ENCODE assay signal across 11 mouse cellular contexts in the genomic region with DNA sequence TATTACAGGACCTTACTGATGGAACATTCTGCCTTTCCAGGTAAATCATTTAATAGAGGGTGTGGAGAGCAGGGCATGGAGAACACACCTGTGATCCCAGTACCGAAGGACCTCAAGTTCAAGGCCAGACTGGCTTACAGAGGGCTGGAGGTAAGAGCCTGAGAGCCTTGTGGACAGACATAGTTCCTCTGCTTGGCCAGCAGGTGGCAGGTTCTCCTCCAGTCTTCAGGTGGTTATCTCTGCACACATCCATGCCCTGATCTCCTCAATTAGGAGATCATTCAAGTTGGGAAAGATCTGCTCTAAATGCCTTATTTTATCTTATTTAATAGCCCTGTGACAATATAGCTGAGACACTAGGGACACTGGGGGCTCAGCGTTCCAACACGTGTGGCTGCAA. TPM values are rescaled to one million over a fixed set of nuclear protein-coding genes. Genes with fewer than 3 reads are reported as not detected.
DNase-seq lines count a peak whose midpoint lies in the region; ATAC-seq and TF ChIP-seq lines count a peak whose summit lies in the region.
"Had no signal": no experiment of that assay in that cellular context is flagged by ENCODE, and none has a peak within 500 bp of the region (broad histone marks: within the 10 kb centered on the region; RNA-seq: fewer than 3 reads in every experiment).

No protein-coding gene starts in this region.

- no peaks in the 10 kb centered on the region for H3K27me3 ChIP-seq in intestine, postnatal 0 days (replicated peaks; ENCODE audit: control insufficient read depth, insufficient read depth, low read length)
- H3K27me3 ChIP-seq in intestine, embryonic 15.5 days (replicated peaks) = no peaks in the 10 kb centered on the region
- H3K27me3 ChIP-seq in E14TG2a.4 (ENCODE audit: insufficient read depth, low read length) = no peaks in the 10 kb centered on the region
- no peaks in the 10 kb centered on the region for H3K27me3 ChIP-seq in limb, embryonic 10.5 days (ENCODE audit: low read depth, poor library complexity, severe bottlenecking)
- no peaks in the 10 kb centered on the region for H3K27me3 ChIP-seq in hindbrain, embryonic 14.5 days (ENCODE audit: control insufficient read depth, insufficient read depth, low read length)

- no peaks in the 10 kb centered on the region for H3K4me1 ChIP-seq in intestine, postnatal 0 days (replicated peaks; ENCODE audit: control insufficient read depth, insufficient read depth, low read length)
- H3K4me1 ChIP-seq in intestine, embryonic 15.5 days (replicated peaks) = no peaks in the 10 kb centered on the region
- no peaks in the 10 kb centered on the region for H3K4me1 ChIP-seq in E14TG2a.4 (replicated peaks; ENCODE audit: low read depth, low read length)
- no peaks in the 10 kb centered on the region for H3K4me1 ChIP-seq in limb, embryonic 10.5 days
- no peaks in the 10 kb centered on the region for H3K4me1 ChIP-seq in hindbrain, embryonic 14.5 days (replicated peaks; ENCODE audit: control insufficient read depth, insufficient read depth, low read length)

- 61% methylated on average over 3 of the region's 3 CpGs for WGBS in intestine, postnatal 0 days
- 62% methylated on average over 3 of the region's 3 CpGs for WGBS in intestine, embryonic 15.5 days
- WGBS in limb, embryonic 10.5 days = 62% methylated on average over 3 of the region's 3 CpGs
- WGBS in hindbrain, embryonic 14.5 days = 72% methylated on average over 3 of the region's 3 CpGs

- no peaks in the 10 kb centered on the region for H3K36me3 ChIP-seq in intestine, postnatal 0 days (ENCODE audit: control insufficient read depth, insufficient read depth)
- no peaks in the 10 kb centered on the region for H3K36me3 ChIP-seq in intestine, embryonic 15.5 days
- no peaks in the 10 kb centered on the region for H3K36me3 ChIP-seq in E14TG2a.4 (ENCODE audit: insufficient read depth, low read length)
- H3K36me3 ChIP-seq in limb, embryonic 10.5 days = no peaks in the 10 kb centered on the region
- no peaks in the 10 kb centered on the region for H3K36me3 ChIP-seq in hindbrain, embryonic 14.5 days (replicated peaks; ENCODE audit: control insufficient read depth, insufficient read depth)

- H3K4me3 ChIP-seq in intestine, postnatal 0 days (ENCODE audit: low read depth, low read length) = no peak overlapping the region
- H3K4me3 ChIP-seq in intestine, embryonic 15.5 days (replicated peaks) = no peak overlapping the region
- H3K4me3 ChIP-seq in E14TG2a.4 (replicated peaks; ENCODE audit: low read length) = no peak overlapping the region
- no peak overlapping the region for H3K4me3 ChIP-seq in limb, embryonic 10.5 days
- H3K4me3 ChIP-seq in hindbrain, embryonic 14.5 days (replicated peaks; ENCODE audit: low read length) = no peak overlapping the region

- peak; percentile 76 for TF ChIP-seq CTCF in intestine, postnatal 0 days (IDR thresholded peaks at IDR 0.05; ENCODE audit: low read depth)
- peak; percentile 53 for TF ChIP-seq CTCF in E14TG2a.4 (conservative IDR thresholded peaks at IDR 0.05; ENCODE audit: low read length)

- no peaks in the 10 kb centered on the region for H3K9me3 ChIP-seq in intestine, postnatal 0 days (ENCODE audit: control insufficient read depth)
- no peaks in the 10 kb centered on the region for H3K9me3 ChIP-seq in intestine, embryonic 15.5 days
- peaks cover 5% of the 10 kb centered on the region for H3K9me3 ChIP-seq in E14TG2a.4 (ENCODE audit: low read length)
- no peaks in the 10 kb centered on the region for H3K9me3 ChIP-seq in limb, embryonic 10.5 days (replicated peaks)
- no peaks in the 10 kb centered on the region for H3K9me3 ChIP-seq in hindbrain, embryonic 14.5 days (ENCODE audit: control insufficient read depth, low read length)

- ATAC-seq in intestine, postnatal 0 days = no peak
- no peak for ATAC-seq in intestine, embryonic 15.5 days
- ATAC-seq in hindbrain, embryonic 14.5 days (ENCODE audit: low FRiP score) = no peak

- H3K27ac ChIP-seq in intestine, postnatal 0 days (ENCODE audit: low read depth, low read length) = no peak overlapping the region
- no peak overlapping the region for H3K27ac ChIP-seq in intestine, embryonic 15.5 days
- no peak overlapping the region for H3K27ac ChIP-seq in limb, embryonic 10.5 days
- H3K27ac ChIP-seq in hindbrain, embryonic 14.5 days = no peak overlapping the region

- no peak overlapping the region for H3K4me2 ChIP-seq in intestine, postnatal 0 days (replicated peaks; ENCODE audit: low read depth)
- H3K4me2 ChIP-seq in intestine, embryonic 15.5 days (replicated peaks) = no peak overlapping the region
- no peak overlapping the region for H3K4me2 ChIP-seq in hindbrain, embryonic 14.5 days (replicated peaks)

- H3K9ac ChIP-seq in intestine, postnatal 0 days (ENCODE audit: low read depth, low read length) = no peak overlapping the region
- H3K9ac ChIP-seq in intestine, embryonic 15.5 days = no peak overlapping the region
- H3K9ac ChIP-seq in hindbrain, embryonic 14.5 days = no peak overlapping the region

- peak; percentile 46 for DNase-seq in 416B (ENCODE audit: low read depth)
- DNase-seq in lung, postnatal 14 days = peak; percentile 3
- no peak for DNase-seq in limb, embryonic 10.5 days (ENCODE audit: low spot score)
- no peak for DNase-seq in hindbrain, embryonic 14.5 days (ENCODE audit: low spot score)
- DNase-seq in gastrocnemius, adult 18-20 months (ENCODE audit: low spot score) = no peak

RNA-seq across cellular contexts. Expression of a gene that starts 11.3 kb away (rescaled TPM):
- 0.12 TPM in 1 of 2 replicates, not detected in the other for polyA plus RNA-seq in intestine, postnatal 0 days (2015; fragmentation: Nextera tagmentation; extraction: Ambion mirVana)
- not detected in 2 replicates for polyA plus RNA-seq in intestine, embryonic 15.5 days (2015; fragmentation: Nextera tagmentation; extraction: Ambion mirVana)
- not detected in 2 replicates for polyA plus RNA-seq in limb, embryonic 10.5 days (2016; fragmentation: Nextera tagmentation; extraction: Ambion mirVana)
- not detected in 2 replicates for polyA plus RNA-seq in hindbrain, embryonic 14.5 days (2014; fragmentation: Nextera tagmentation; extraction: Ambion mirVana)
- not detected for total RNA-seq in gastrocnemius, adult 18-20 months (2021)
- total RNA-seq: left cerebral cortex, adult 18-20 months had no signal
- polyA plus RNA-seq: frontal cortex, adult 2 months; stomach, embryonic 14.5 days had no signal

RNA-seq across cellular contexts. Expression of a gene that starts 32.0 kb away (rescaled TPM):
- 0.60 and 0.95 TPM in 2 replicates for polyA plus RNA-seq in intestine, postnatal 0 days (2015; fragmentation: Nextera tagmentation; extraction: Ambion mirVana)
- polyA plus RNA-seq in intestine, embryonic 15.5 days (2015; fragmentation: Nextera tagmentation; extraction: Ambion mirVana) = 1.8 and 2.0 TPM in 2 replicates
- not detected in 2 replicates for polyA plus RNA-seq in limb, embryonic 10.5 days (2016; fragmentation: Nextera tagmentation; extraction: Ambion mirVana)
- 0.39 TPM in 1 of 2 replicates, not detected in the other for polyA plus RNA-seq in hindbrain, embryonic 14.5 days (2014; fragmentation: Nextera tagmentation; extraction: Ambion mirVana)
- 1 to 10 TPM; 3.5 to 4.2 TPM for total RNA-seq in gastrocnemius, adult 18-20 months (2021)

Comparison
In these comparisons a context has a peak if more than half of its experiments do, and no peak if none do; other contexts are left out.
1. DNase-seq: peak in 416B (single experiment) and lung, postnatal 14 days (single experiment); none in limb, embryonic 10.5 days (single experiment), hindbrain, embryonic 14.5 days (single experiment) and gastrocnemius, adult 18-20 months (single experiment).